Mouse (Mus musculus) hindbrain, embryonic 11.5 days (tissue): ENCODE results near the gene Dpp6. TPM values are rescaled to one million over a fixed set of nuclear protein-coding genes. Genes with fewer than 3 reads are reported as not detected.

Experiments used
- ATAC-seq: fragments of 200-750 bp; cut with Nextera tagmentation; 2 replicates; pipeline ENCODE4 v1.8.0; 2017; ENCODE audit warnings: mild to moderate bottlenecking, moderate TSS enrichment, moderate library complexity; ENCODE audit not compliant: low FRiP score
- DNase-seq: peaks from one replicate; pipeline ENCODE4 v3.0.0-alpha.2; 2015; ENCODE audit warnings: low spot score
- H3K27ac ChIP-seq: fragments of 300-500 bp; sonication (generic); 2 replicates; pipeline ENCODE4 v1.5.1; 2014; ENCODE audit warnings: mild to moderate bottlenecking, low read depth, low read length
- H3K27me3 ChIP-seq: fragments of 300-500 bp; sonication (generic); 2 replicates; pipeline ENCODE4 v1.6.1; 2014; ENCODE audit warnings: mild to moderate bottlenecking, low read length, moderate library complexity, mixed read lengths; ENCODE audit not compliant: control insufficient read depth, insufficient read depth
- H3K36me3 ChIP-seq: fragments of 300-500 bp; sonication (generic); 2 replicates; pipeline ENCODE4 v1.6.1; 2014; ENCODE audit warnings: mild to moderate bottlenecking, low read length, moderate library complexity, mixed read lengths; ENCODE audit not compliant: control insufficient read depth, insufficient read depth
- H3K4me1 ChIP-seq: fragments of 300-500 bp; sonication (generic); replicated peaks from 2 replicates; pipeline ENCODE4 v1.6.1; 2014; ENCODE audit warnings: low read length, mixed read lengths; ENCODE audit not compliant: control insufficient read depth, insufficient read depth
- H3K4me2 ChIP-seq: fragments of 300-500 bp; sonication (generic); replicated peaks from 2 replicates; pipeline ENCODE4 v1.6.1; 2014; ENCODE audit warnings: mild to moderate bottlenecking, low read depth, low read length
- H3K4me3 ChIP-seq: fragments of 300-500 bp; sonication (generic); 2 replicates; pipeline ENCODE4 v1.5.1; 2014; ENCODE audit warnings: low read depth, low read length
- H3K9ac ChIP-seq: fragments of 300-500 bp; sonication (generic); 2 replicates; pipeline ENCODE4 v1.6.1; 2014; ENCODE audit warnings: low read depth, low read length
- H3K9me3 ChIP-seq: fragments of 300-500 bp; sonication (generic); 2 replicates; pipeline ENCODE4 v1.6.1; 2016; ENCODE audit warnings: low read length; ENCODE audit not compliant: control insufficient read depth
- WGBS: fragments of 180-500 bp; shearing (Covaris S2); extraction: QIAGEN DNeasy Blood & Tissue Kit; methylation state at CpG from one replicate; pipeline ENCODE4 v1.1.7; 2014; 5-methylcytosine and 5-hydroxymethylcytosine counted together
- polyA plus RNA-seq: library from polyadenylated mRNA; unstranded; fragments of >200 nt; fragmentation: Nextera tagmentation; extraction: Ambion mirVana; gene quantifications from 2 replicates; pipeline ENCODE4 v1.2.1, GENCODE M21; 2014

Gene Dpp6
- polyA plus RNA-seq, 1 experiment from 2014 or later: 13.8 TPM

DNA sequence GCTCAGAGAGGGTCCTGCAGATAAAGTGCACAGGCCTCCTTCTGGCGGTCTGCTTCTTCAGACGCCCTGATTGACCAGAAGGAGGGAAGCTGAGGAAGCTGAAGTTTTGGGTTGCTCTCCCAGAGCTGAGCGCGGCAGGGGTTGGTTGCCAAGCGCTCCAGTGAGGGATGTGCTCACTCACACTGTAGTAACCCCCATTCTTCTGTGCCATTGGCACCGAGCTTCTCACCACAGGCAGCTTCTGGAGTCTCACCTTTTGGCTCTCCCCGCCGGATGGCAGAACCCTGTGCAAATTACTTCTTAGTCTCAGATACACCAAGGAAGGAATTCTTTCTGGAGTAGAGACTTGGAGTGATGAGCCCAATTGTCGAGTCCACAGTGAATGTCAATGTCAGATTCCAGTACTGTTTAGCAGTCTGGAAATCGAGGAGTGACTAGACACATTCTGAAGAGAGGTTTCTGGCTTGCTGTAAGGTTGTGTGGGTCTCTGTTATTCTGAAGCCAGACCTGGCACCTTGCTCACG lies 344.2 kb downstream of the Dpp6 start:
- Histone ChIP-seq H3K9ac (no peak overlapping the region), H3K4me1 (no peaks in the 10 kb centered on the region), H3K27ac (no peak overlapping the region), H3K4me2 (no peak overlapping the region), H3K4me3 (no peak overlapping the region), H3K27me3 (no peaks in the 10 kb centered on the region), H3K36me3 (no peaks in the 10 kb centered on the region), H3K9me3 (no peaks in the 10 kb centered on the region)
- ATAC-seq: no peak
- DNase-seq: no peak
- 68% methylated on average over 11 of the region's 11 CpGs for WGBS

DNA sequence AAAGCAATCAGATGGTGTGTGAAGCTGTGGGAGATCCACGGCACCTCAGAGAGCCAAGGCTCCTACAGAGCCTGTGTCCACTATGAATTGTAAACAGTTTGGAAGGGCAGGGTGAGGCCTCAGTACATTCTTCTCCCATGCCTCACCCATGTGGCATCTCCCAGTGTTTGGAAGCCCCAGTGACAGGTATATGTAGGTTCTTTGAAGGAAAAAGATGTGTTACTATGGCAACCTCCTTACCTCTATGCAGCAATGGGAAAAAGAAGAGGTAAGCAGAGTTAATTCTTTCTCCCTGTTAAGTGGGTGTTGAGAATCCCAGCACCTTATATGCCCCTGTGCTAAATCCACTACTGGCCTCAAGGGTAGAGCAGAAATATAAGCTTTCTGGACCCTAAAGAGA lies 351.5 kb downstream of the Dpp6 start:
- Histone ChIP-seq H3K4me2 (no peak overlapping the region), H3K27me3 (no peaks in the 10 kb centered on the region), H3K9me3 (no peaks in the 10 kb centered on the region), H3K9ac (no peak overlapping the region), H3K4me1 (no peaks in the 10 kb centered on the region), H3K27ac (no peak overlapping the region), H3K36me3 (no peaks in the 10 kb centered on the region), H3K4me3 (no peak overlapping the region)
- no peak for DNase-seq
- ATAC-seq: no peak
- WGBS: 95% methylated on average over 1 of the region's 1 CpGs

DNA sequence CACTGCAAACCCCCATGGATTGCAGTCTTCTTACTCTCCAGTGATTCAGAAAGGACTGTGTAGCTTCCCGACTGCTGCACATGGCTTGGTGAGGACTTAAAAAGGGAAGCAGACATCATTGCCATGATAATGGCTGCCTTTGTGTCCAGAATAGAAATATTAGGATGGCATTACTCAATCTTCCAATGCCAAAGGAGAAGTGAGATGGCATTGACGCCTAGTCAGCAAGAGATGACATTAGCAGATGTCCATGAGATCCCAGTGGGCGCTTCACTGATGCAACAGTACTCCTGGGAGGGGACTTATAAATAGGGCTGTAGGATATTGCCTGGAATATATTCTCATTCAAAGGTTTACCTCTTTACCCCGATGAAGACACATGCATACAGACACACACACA lies 368.0 kb downstream of the Dpp6 start:
- H3K9ac ChIP-seq: no peak overlapping the region
- H3K4me2 ChIP-seq: no peak overlapping the region
- DNase-seq (no peak), ATAC-seq (no peak)
- H3K27me3 ChIP-seq: no peaks in the 10 kb centered on the region
- H3K4me3 ChIP-seq: no peak overlapping the region
- WGBS: 90% methylated on average over 4 of the region's 4 CpGs
- no peak overlapping the region for H3K27ac ChIP-seq
- H3K4me1 ChIP-seq: no peaks in the 10 kb centered on the region
- no peaks in the 10 kb centered on the region for H3K9me3 ChIP-seq
- H3K36me3 ChIP-seq: no peaks in the 10 kb centered on the region

DNA sequence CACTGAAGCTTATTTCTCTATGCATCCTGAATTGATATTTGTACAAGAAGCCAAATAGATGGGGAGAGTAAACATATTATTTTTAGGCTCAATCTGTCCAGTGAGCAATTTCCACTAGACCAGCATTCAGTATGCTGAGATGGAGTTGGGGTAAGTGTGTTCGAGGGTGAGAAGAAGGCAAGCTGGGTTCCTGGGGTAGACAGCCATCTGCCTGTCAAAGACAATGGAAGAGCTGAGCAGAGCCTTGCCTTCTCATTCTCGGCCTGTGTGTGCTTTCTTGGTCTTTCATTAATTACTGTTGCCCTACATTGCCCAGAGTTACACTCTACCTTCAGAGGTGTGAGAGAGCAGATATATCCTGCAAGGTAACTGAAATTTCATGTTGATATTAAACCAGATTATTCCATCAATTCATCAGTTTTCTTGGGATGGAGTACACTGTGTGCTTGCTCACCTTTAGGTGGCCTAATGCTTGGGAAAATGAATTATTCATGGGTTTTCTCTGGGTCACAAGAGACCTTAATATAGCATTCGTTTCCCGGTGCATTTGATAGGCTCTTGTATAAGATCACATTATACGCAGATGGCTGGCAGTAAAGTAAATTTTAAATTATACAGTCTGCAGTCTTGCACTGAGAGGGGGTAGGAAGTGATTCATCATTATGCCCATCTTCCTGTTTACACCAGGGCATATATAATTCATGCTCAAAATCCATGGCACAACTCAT lies 374.4 kb downstream of the Dpp6 start:
- DNase-seq (no peak), ATAC-seq (peak; percentile 47; the same call in 1 of the 2 replicates)
- Histone ChIP-seq H3K27me3 (no peaks in the 10 kb centered on the region), H3K36me3 (no peaks in the 10 kb centered on the region), H3K4me2 (no peak overlapping the region), H3K4me3 (no peak overlapping the region), H3K9ac (no peak overlapping the region), H3K4me1 (no peaks in the 10 kb centered on the region), H3K9me3 (no peaks in the 10 kb centered on the region), H3K27ac (no peak overlapping the region)
- 63% methylated on average over 5 of the region's 5 CpGs for WGBS

DNA sequence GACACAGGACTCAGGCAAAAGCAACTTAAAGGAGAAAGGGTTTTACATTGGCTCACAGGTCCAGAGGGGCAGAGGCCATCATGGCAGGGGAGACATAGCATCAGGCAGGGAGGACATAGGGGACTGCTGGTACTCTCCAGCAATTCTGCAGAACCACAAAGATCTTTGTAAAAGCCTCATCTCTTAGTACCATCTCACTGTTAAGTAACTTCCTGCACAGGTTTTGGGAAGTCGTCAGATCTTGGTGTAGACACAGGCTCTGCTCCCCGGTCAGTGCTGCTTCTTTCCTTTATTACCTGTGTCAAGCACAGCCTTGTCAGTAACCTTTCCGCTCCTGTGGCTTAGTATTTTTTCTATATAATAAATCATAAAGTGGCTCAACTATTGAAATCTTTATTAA lies 377.2 kb downstream of the Dpp6 start:
- no peak overlapping the region for H3K4me2 ChIP-seq
- DNase-seq (no peak), ATAC-seq (no peak)
- H3K27me3 ChIP-seq: no peaks in the 10 kb centered on the region
- no peak overlapping the region for H3K27ac ChIP-seq
- no peaks in the 10 kb centered on the region for H3K36me3 ChIP-seq
- 95% methylated on average over 3 of the region's 3 CpGs for WGBS
- no peak overlapping the region for H3K4me3 ChIP-seq
- no peaks in the 10 kb centered on the region for H3K4me1 ChIP-seq
- no peaks in the 10 kb centered on the region for H3K9me3 ChIP-seq
- no peak overlapping the region for H3K9ac ChIP-seq

DNA sequence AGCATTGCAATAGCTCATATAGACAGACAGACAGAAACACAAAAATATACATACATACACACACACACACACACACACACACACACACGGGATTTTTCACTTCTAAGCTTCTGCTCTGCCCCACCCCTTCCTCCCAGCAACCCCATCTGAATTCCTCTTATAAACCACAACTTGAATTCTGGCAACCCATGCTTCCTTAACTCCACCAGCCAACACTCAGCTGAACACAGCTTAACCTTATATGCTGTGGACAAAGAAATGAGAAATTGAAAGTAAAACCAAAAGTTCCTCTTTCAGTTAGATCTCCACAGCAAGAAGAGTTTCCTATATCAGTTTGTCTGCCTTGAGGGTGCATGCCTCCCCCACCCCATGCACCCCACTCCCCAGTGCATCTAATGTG lies 378.0 kb downstream of the Dpp6 start:
- H3K9ac ChIP-seq: no peak overlapping the region
- 65% methylated on average over 1 of the region's 1 CpGs for WGBS
- H3K27ac ChIP-seq: no peak overlapping the region
- H3K4me3 ChIP-seq: no peak overlapping the region
- no peaks in the 10 kb centered on the region for H3K27me3 ChIP-seq
- DNase-seq (no peak), ATAC-seq (no peak)
- no peaks in the 10 kb centered on the region for H3K4me1 ChIP-seq
- no peak overlapping the region for H3K4me2 ChIP-seq
- no peaks in the 10 kb centered on the region for H3K9me3 ChIP-seq
- H3K36me3 ChIP-seq: no peaks in the 10 kb centered on the region

DNA sequence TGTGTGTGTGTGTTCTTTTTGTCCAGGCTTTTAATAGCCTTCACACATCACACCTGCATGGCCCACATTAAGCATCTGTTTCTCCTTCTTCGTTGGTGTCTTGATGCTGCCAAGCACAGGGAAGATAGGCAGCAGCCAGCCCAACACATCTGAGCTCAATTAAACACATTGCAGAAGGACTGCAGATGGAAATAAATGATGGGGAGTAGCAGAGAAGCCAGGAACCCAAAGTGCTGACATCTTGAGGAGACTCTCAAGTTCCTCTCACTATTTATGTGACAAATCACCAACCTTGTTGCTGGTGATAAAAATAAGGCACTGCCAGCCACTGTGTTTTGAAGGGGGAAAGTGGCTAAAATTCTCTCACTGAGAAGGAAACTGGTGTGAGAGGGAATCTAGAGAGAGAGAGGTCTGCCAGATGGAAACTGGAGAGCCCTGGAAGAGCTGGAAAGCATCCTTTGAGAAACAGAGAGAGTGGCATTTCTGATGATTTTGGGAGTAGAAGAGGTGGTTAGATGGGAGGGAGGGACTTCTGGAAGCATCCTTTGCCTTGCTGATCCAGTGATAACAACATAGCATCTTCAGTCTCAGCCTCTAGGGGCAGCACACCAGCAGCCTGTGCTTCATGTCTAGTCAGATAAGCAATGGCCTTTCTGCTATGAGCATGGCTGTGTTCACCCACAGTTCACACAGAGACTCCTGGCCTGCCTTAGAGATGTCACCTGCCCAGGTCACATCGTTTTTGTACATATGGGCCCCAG lies 383.8 kb downstream of the Dpp6 start:
- H3K4me3 ChIP-seq: no peak overlapping the region
- ATAC-seq (no peak), DNase-seq (peak; percentile 12)
- no peaks in the 10 kb centered on the region for H3K27me3 ChIP-seq
- no peak overlapping the region for H3K4me2 ChIP-seq
- no peaks in the 10 kb centered on the region for H3K4me1 ChIP-seq
- 51% methylated on average over 2 of the region's 2 CpGs for WGBS
- no peak overlapping the region for H3K27ac ChIP-seq
- no peaks in the 10 kb centered on the region for H3K36me3 ChIP-seq
- H3K9me3 ChIP-seq: no peaks in the 10 kb centered on the region
- no peak overlapping the region for H3K9ac ChIP-seq

DNA sequence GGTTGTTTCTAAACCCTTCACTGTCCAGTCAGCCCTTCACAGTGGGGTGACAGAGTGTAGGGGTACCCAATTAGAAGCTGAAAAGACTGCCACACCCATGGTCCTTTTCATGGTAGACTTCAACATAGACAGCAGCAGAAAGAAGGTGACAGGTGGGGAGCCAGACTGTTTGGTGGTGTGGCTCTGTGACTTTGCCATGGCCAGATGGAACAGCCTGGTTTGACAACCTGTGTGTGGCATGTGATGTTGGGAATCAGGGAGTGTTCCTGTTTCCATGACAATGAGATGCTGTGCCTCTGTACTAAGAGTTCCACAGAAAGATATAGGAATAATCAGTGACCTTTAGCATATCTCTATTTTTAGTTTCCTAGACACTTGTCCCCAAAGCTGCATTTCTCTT lies 386.1 kb downstream of the Dpp6 start:
- Histone ChIP-seq H3K27ac (no peak overlapping the region), H3K4me2 (no peak overlapping the region), H3K9me3 (no peaks in the 10 kb centered on the region), H3K9ac (no peak overlapping the region), H3K4me1 (no peaks in the 10 kb centered on the region), H3K36me3 (no peaks in the 10 kb centered on the region), H3K27me3 (no peaks in the 10 kb centered on the region), H3K4me3 (no peak overlapping the region)
- DNase-seq: no peak
- ATAC-seq: no peak

DNA sequence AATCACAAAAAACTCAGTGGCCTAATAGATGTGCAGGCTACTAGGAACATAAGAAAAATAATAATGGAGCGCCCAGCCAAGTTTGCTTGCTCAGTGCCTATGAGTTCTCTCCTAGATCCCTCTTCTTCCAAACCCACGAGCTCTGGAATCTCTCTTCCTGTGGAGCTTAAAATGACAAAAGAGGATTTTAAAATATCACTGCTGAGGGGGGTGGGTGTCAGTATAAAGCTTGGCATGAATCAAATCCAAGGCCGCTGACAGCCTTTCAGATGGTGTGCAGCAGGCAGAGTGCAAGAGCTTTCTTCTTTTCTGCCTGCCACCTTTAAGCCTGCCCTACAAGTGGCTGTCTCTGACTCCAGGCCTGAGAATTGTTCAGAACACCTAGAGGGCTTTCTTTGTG lies 387.7 kb downstream of the Dpp6 start:
- WGBS: 78% methylated on average over 3 of the region's 3 CpGs
- no peaks in the 10 kb centered on the region for H3K9me3 ChIP-seq
- no peak for DNase-seq
- H3K36me3 ChIP-seq: no peaks in the 10 kb centered on the region
- H3K4me3 ChIP-seq: no peak overlapping the region
- no peak overlapping the region for H3K9ac ChIP-seq
- ATAC-seq: no peak
- no peak overlapping the region for H3K27ac ChIP-seq
- no peaks in the 10 kb centered on the region for H3K4me1 ChIP-seq
- H3K27me3 ChIP-seq: no peaks in the 10 kb centered on the region
- no peak overlapping the region for H3K4me2 ChIP-seq
